Mouse (Mus musculus): ENCODE results near the gene Gm10521. TPM values are rescaled to one million over a fixed set of nuclear protein-coding genes. Genes with fewer than 3 reads are reported as not detected.
"Not testable (repeated sequence)": the region's sequence is repeated elsewhere in the genome, so short reads cannot be mapped to it uniquely, and the experiment has no call there.

The Gm10521 gene
- 13.9 and 15.9 TPM in 2 replicates for total RNA-seq (2015)
- total RNA-seq (2017) = 7.7 and 9.8 TPM in 2 replicates

DNA sequence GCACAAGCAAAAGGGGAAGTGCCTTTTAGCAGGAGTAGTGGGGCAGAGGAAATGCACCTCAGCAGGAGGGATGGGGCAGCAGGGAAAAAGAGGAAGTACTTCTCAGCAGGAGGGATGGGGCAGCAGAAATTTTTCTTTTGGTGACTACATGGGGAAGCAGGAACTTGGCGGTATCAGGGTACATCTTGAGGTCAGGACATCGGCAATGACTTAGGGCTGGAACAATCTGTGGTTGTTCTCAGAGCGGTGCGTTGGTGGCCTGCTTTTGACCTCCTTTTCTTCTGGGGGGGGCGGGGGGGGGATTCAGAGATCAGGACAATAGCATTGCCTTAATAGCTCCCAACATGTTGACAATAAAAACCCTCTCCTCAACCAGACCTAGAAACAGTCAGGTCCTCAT, at the start of gene Gm10521:
TSS of gene Gm10521 (plus strand) at position 301 of the 400 bp plus-strand sequence.
- ATAC-seq (ENCODE audit: poor library complexity, severe bottlenecking) = not testable (repeated sequence)

GRCm38 (mm10) chr1:171848201-171848600, 47.3 kb upstream of the Gm10521 start:
- ATAC-seq (ENCODE audit: poor library complexity, severe bottlenecking) = no peak

DNA sequence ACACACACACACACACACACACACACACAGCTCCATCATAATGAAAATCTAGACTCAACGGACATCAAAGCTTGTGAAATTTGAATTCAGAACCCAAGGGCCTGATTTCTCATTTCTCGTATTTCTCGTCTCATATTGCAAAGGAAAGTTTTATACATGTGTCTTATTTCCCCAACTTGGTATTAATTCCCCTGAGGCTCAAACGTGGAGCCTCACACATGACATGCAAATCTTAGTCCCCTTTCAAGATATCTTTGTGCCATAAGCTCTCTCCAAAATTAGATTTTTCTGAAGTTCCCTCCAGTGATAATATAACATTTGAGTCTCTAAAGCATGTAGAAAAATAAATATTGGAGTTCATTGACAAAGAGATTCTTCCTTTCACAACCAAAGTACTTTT, 46.7 kb upstream of the Gm10521 start:
- ATAC-seq (ENCODE audit: poor library complexity, severe bottlenecking) = no peak

- ATAC-seq (ENCODE audit: poor library complexity, severe bottlenecking) = peak; percentile 76
These were observed 46.0 kb upstream of the Gm10521 start for GRCm38 (mm10) chr1:171849454-171849853.

- ATAC-seq (ENCODE audit: poor library complexity, severe bottlenecking) = no peak
These were observed 30.0 kb upstream of the Gm10521 start for GRCm38 (mm10) chr1:171865467-171865866.

DNA sequence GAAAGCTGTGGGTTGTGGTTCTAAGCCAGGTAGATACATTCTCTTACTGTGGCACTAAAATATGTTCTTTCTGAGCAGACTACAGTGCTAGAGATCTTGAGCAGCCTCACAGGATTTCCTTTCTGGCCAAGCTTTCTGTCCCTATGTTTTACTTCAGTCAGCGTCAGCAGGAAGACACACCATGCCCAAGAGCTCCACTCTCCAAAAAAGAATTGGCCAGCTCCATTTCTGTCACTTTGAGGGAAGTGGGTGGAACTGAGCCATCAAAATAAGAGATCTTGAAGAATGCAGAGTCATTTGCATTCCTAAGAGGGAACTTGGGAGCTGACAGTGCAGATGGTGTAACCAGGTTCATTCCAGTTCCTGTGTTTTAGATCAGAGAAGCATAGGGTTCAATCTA, 8.5 kb upstream of the Gm10521 start:
- no peak for ATAC-seq (ENCODE audit: poor library complexity, severe bottlenecking)

- no peak for ATAC-seq (ENCODE audit: poor library complexity, severe bottlenecking)
These were observed 8.5 kb downstream of the Gm10521 start for GRCm38 (mm10) chr1:171904011-171904410.

DNA sequence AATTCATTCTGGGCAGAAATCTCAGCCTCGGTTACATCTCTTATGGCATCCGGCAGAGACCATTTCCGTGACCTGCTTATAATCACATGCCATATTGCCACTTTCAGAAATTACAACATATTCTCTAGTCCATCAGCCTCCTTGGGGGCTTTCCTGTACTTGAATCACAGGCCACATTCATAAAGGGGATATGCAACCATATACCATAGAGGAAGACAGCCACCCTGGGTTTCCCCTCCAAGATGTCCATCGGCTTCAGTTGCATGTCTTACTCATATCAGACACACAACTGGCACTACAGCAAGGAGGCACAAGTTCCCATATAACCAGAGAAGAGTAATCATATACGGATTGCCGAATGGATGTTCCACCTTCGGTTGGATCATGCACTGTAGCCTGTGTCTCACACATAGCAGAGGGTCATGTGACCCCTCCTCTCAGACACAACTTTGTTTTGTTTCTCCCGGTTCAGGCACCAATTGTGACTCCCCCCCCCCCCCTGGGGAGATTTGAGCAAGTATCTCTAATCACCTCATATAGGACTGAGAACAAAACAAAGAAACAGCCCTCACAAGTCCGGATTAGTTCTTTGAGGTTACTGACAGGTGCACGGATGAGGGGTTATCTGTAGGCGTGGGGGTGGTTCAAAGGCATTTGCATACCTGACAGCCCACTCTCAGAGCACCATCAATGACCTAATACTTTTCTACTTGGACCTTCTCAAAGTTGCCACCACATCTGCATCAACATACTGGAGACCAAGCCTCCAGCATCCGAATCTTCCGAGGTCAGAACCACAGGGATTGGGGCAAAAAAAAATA, 20.4 kb downstream of the Gm10521 start:
- no peak for ATAC-seq (ENCODE audit: poor library complexity, severe bottlenecking)

- ATAC-seq (ENCODE audit: poor library complexity, severe bottlenecking) = peak; percentile 91
These were observed 22.0 kb downstream of the Gm10521 start, which contains the start of gene Slamf6 for GRCm38 (mm10) chr1:171917305-171918039. Gene Slamf6, plus strand, starts transcription at chr1:171917515.

GRCm38 (mm10) chr1:171918136-171918920, 22.9 kb downstream of the Gm10521 start:
- no peak for ATAC-seq (ENCODE audit: poor library complexity, severe bottlenecking)

- no peak for ATAC-seq (ENCODE audit: poor library complexity, severe bottlenecking)
These were observed 23.7 kb downstream of the Gm10521 start for GRCm38 (mm10) chr1:171919193-171919592.

DNA sequence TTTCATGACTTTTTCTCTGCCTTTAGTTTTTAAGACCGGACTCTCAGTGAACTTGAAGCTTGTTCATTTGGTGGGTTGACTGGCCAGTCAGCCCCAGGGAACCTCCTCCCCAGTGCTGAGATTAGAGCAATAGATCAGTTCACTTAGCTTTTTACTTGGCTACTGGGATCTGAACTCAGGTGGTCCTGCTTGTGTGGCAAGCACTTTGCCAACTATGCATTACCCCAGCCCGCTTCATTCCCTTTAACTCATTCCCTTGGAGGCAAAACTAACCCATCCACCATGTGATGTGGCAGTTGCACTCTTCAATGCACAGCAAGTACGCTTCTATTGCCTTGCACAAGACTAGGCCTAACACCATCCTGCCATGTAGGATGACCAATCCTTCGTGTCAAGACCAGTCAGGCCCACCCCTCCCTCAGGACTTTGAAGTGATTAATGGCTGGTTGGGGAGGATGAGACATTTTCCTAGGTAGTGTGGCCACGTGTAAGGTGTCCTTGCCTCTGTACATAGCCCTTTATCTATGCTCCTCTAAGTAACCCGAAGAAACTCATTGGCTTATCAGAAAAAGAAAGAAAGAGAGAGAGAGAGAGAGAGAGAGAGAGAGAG, 24.5 kb downstream of the Gm10521 start:
- ATAC-seq (ENCODE audit: poor library complexity, severe bottlenecking) = no peak

DNA sequence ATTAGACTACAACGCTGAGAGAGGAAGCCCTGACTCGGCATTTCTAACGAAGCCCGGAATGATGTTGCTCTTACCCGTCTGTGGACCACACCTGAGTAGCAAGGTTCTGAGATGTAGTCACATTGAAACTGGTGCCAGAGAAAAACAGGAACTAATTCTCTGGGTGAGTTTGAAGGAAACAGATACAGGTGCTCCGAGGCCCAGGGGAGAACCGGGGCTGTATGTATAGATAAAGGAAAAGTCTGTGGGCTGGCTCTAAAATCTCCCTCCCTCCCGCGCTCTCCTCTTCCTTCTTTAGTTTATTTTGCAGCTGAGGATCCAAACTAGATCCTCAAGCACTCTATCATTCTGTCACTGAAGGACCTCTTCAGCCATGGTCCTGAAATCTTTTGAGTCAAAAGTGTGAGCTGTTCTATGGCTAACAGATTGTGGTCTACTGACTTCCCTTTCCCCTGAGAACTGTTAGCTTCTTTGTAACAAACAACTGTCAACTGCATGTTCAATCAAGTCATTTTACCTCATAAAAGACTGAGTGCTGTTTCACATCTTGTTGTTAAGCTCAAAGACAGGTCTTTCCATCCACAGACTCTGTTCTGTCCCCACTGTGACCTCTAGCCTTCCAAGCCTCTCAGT, 25.6 kb downstream of the Gm10521 start:
- ATAC-seq (ENCODE audit: poor library complexity, severe bottlenecking) = peak; percentile 13

GRCm38 (mm10) chr1:171921641-171922040, 26.2 kb downstream of the Gm10521 start:
- no peak for ATAC-seq (ENCODE audit: poor library complexity, severe bottlenecking)

GRCm38 (mm10) chr1:171922844-171923243, 27.4 kb downstream of the Gm10521 start:
- ATAC-seq (ENCODE audit: poor library complexity, severe bottlenecking) = no peak

GRCm38 (mm10) chr1:171924900-171925299, 29.4 kb downstream of the Gm10521 start:
- ATAC-seq (ENCODE audit: poor library complexity, severe bottlenecking) = no peak

DNA sequence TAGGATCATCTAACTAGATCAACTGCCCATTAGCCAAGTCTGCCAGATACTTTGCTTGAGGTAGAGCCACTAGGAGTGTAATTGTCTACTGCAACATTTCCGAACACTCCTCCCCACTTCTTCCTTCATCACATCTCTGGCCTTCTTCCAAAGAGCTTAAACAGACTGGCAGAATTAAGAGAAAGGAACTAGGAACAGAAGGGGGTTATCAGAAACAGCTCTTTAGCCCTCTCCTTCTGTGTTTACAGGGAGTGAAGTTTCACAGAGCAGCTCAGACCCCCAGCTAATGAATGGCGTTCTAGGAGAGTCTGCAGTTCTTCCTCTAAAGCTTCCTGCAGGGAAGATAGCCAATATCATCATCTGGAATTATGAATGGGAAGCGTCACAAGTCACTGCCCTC, 38.4 kb downstream of the Gm10521 start:
- no peak for ATAC-seq (ENCODE audit: poor library complexity, severe bottlenecking)

DNA sequence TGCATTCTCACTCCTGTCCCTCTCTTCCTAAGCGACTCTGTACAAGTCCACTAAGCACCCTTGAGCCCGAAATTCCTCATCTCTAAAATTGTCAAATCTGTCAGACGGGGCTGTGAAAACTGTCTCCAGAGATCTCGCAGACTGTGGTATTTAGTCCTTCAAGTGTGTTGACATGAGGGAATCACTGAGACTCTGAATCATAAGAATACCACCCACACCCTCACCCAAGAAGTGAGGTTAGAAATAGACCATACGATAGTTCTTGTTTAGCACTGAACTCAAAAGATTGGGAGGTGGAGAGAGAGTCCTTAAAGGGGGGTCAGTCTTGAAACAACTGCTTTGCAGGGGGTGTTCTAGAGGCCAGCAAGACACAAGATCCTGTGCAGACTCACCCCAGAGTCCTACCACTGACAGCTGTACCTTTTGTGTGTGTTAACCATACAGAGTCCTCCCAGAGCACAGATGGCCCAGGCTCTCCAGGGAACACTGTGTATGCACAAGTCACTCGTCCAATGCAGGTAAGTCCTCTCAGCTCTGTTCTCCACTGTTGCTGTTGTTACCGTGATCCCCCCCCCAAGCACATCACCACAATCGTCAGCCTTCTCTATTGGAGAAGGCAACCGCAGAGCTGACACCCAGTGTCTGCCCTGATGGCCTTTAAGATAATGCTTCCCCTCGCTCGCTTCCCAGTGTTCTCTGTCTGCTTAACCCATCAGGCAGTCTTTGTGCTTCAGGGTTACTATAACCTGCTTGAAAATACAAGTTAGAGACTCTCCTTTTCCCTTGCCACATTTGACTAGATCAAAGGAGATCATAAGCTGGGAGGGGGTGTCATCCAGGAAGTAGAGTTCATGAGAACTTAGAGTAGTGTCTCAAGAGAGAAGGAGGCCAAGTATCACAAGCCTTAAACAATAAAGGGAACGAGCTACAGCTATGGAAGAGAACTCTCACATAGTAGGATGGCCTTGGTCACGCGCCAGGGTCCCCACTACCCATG, 43.8 kb downstream of the Gm10521 start:
- no peak for ATAC-seq (ENCODE audit: poor library complexity, severe bottlenecking)

DNA sequence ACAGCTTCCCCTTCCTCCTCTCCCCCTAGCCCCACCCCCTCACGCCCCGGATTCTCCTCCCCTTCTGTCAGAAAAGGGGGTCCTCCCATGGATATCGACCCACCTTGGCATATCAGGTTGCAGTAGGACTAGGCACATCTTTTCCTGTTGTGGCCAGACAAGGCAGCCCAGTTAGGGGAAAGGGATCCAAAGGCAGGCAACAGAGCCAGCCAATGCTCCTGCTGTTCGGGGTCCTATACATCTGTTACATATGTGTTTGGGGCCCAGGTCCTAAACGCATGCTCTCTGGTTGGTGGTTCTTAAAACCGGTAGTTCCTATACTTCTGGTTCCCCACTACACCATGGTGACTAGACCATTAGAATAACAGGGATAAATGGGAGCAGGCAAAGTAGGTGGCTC, 45.2 kb downstream of the Gm10521 start:
- ATAC-seq (ENCODE audit: poor library complexity, severe bottlenecking) = no peak
